ENCODE assay signal across 14 mouse cellular contexts in genomic region chr1:178747279-178748221, GRCm38 (mm10).
A peak's percentile ranks its signal among the peaks of the same experiment; 100 is the strongest.
DNase-seq lines count a peak whose midpoint lies in the region; ATAC-seq lines count a peak whose summit lies in the region.
"Had no signal": no experiment of that assay in that cellular context is flagged by ENCODE, and none has a peak within 500 bp of the region (broad histone marks: within the 10 kb centered on the region; RNA-seq: fewer than 3 reads in every experiment).

No protein-coding gene starts in this region.

- no peak overlapping the region for H3K4me2 ChIP-seq in embryonic facial prominence, embryonic 11.5 days (ENCODE audit: low read depth, low read length)
- H3K4me2 ChIP-seq: heart, embryonic 15.5 days; liver, embryonic 15.5 days had no signal

- no peaks in the 10 kb centered on the region for H3K36me3 ChIP-seq in embryonic facial prominence, embryonic 11.5 days (replicated peaks; ENCODE audit: control insufficient read depth, insufficient read depth, low read depth, low read length)
- H3K36me3 ChIP-seq: heart, embryonic 15.5 days; liver, embryonic 15.5 days had no signal

- peaks cover 2% of the 10 kb centered on the region; the same call in 1 of the 2 replicates for H3K4me1 ChIP-seq in embryonic facial prominence, embryonic 11.5 days (ENCODE audit: control insufficient read depth, insufficient read depth, low read length)
- H3K4me1 ChIP-seq: liver, embryonic 15.5 days had no signal

- no peak overlapping the region for H3K27ac ChIP-seq in embryonic facial prominence, embryonic 11.5 days (replicated peaks; ENCODE audit: low read depth, low read length)
- H3K27ac ChIP-seq: heart, embryonic 15.5 days; liver, embryonic 15.5 days had no signal

- H3K9ac ChIP-seq in embryonic facial prominence, embryonic 11.5 days (replicated peaks; ENCODE audit: low read length): no peak overlapping the region
- H3K9ac ChIP-seq: heart, embryonic 15.5 days; liver, embryonic 15.5 days had no signal

- intact Hi-C loops in left cerebral cortex, postnatal 4 days (cut with DNase I): no loop called here

- DNase-seq in left cerebral cortex, postnatal 4 days: peak; percentile 14
- no peak for DNase-seq in left cerebral cortex, adult 8-10 months (ENCODE audit: low spot score in 2 of 2)
- peak; percentile 70 for DNase-seq in cerebellum, adult 8-10 months
- DNase-seq in embryonic facial prominence, embryonic 11.5 days (ENCODE audit: low spot score): peak; percentile 48
- DNase-seq in telencephalon, adult 2 months (ENCODE audit: low read depth, low spot score): peak; percentile 11
- no peak for DNase-seq in adrenal gland, adult (ENCODE audit: inconsistent age in 2 of 2, low spot score in 1 of 2)
- DNase-seq in MN1 (ENCODE audit: low spot score): no peak
- DNase-seq: adrenal gland, postnatal 10 days; gastrocnemius, postnatal 25 days; lung, postnatal 4 days; thymus, postnatal 4 days had no signal

- no peak overlapping the region for H3K4me3 ChIP-seq in embryonic facial prominence, embryonic 11.5 days (ENCODE audit: low read depth, low read length)
- H3K4me3 ChIP-seq: erythroblast, embryonic 14.5 days; heart, embryonic 15.5 days; liver, embryonic 15.5 days had no signal

- no peaks in the 10 kb centered on the region for H3K9me3 ChIP-seq in embryonic facial prominence, embryonic 11.5 days (replicated peaks; ENCODE audit: control insufficient read depth, low read length)
- H3K9me3 ChIP-seq: heart, embryonic 15.5 days; liver, embryonic 15.5 days had no signal

- no peaks in the 10 kb centered on the region for H3K27me3 ChIP-seq in embryonic facial prominence, embryonic 11.5 days (ENCODE audit: control insufficient read depth, insufficient read depth, low read length)
- H3K27me3 ChIP-seq: heart, embryonic 15.5 days; liver, embryonic 15.5 days had no signal

- ATAC-seq in embryonic facial prominence, embryonic 11.5 days (replicated peaks; ENCODE audit: insufficient number of reproducible peaks, low FRiP score, low TSS enrichment, low read depth): no peak

- 46% methylated on average over 13 of the region's 13 CpGs for WGBS in embryonic facial prominence, embryonic 11.5 days

Comparison
In these comparisons a context has a peak if more than half of its experiments do, and no peak if none do; other contexts are left out.
1. DNase-seq: peak in left cerebral cortex, postnatal 4 days (single experiment), cerebellum, adult 8-10 months (single experiment), embryonic facial prominence, embryonic 11.5 days (single experiment) and telencephalon, adult 2 months (single experiment); none in left cerebral cortex, adult 8-10 months (0 of 2), adrenal gland, adult (0 of 2) and MN1 (single experiment).